Mouse (Mus musculus): ENCODE measurements around the gene Thap4. TPM values are rescaled to one million over a fixed set of nuclear protein-coding genes. Genes with fewer than 3 reads are reported as not detected.
"Not testable (repeated sequence)": the region's sequence is repeated elsewhere in the genome, so short reads cannot be mapped to it uniquely, and the experiment has no call there.

Thap4 gene
- polyA plus RNA-seq, 1 experiment from 2014 or later = 59.0 TPM

- H3K36me3 ChIP-seq = no peaks in the 10 kb centered on the region
- H3K9ac ChIP-seq = 0 out of 2 replicates have a peak overlapping the region, but pooled peaks have one; percentile 26
- no peaks in the 10 kb centered on the region for H3K9me3 ChIP-seq (replicated peaks)
- H3K4me3 ChIP-seq (replicated peaks) = peak overlapping the region; percentile 42
- peak overlapping the region; percentile 59 for H3K4me2 ChIP-seq (replicated peaks)
- 0 out of 2 replicates have a peak overlapping the region, but pooled peaks have one; percentile 36 for H3K27ac ChIP-seq (replicated peaks)
- 11% methylated on average over 17 of the region's 17 CpGs for WGBS
- peak; percentile 80 for ATAC-seq (ENCODE audit: insufficient number of reproducible peaks, low FRiP score, low TSS enrichment, low read depth)
- no peaks in the 10 kb centered on the region for H3K27me3 ChIP-seq
- H3K4me1 ChIP-seq = peaks cover 12% of the 10 kb centered on the region
Observed at GRCm38 (mm10) chr1:93668791-93669548, 85.7 kb downstream of the Thap4 start.

- Histone ChIP-seq H3K27ac (replicated peaks) (no peak overlapping the region), H3K9ac (no peak overlapping the region), H3K36me3 (no peaks in the 10 kb centered on the region), H3K4me1 (peaks cover 12% of the 10 kb centered on the region), H3K27me3 (no peaks in the 10 kb centered on the region), H3K4me2 (replicated peaks) (no peak overlapping the region), H3K9me3 (replicated peaks) (no peaks in the 10 kb centered on the region), H3K4me3 (replicated peaks) (no peak overlapping the region)
- ATAC-seq (ENCODE audit: insufficient number of reproducible peaks, low FRiP score, low TSS enrichment, low read depth) = no peak
- WGBS = 34% methylated on average over 13 of the region's 13 CpGs
Observed at GRCm38 (mm10) chr1:93667760-93668400, 86.8 kb downstream of the Thap4 start.

GRCm38 (mm10) chr1:93658559-93658958 lies 96.1 kb downstream of the Thap4 start, which contains the start of gene Stk25:
Gene Stk25, minus strand, starts transcription at chr1:93658659.
- not testable (repeated sequence) for H3K9me3 ChIP-seq (replicated peaks); H3K4me3 ChIP-seq (replicated peaks); H3K4me1 ChIP-seq; H3K27ac ChIP-seq (replicated peaks); H3K27me3 ChIP-seq; H3K4me2 ChIP-seq (replicated peaks); H3K9ac ChIP-seq; ATAC-seq (ENCODE audit: insufficient number of reproducible peaks, low FRiP score, low TSS enrichment, low read depth); H3K36me3 ChIP-seq

- Histone ChIP-seq H3K4me3 (replicated peaks) (no peak overlapping the region), H3K27me3 (no peaks in the 10 kb centered on the region), H3K27ac (replicated peaks) (no peak overlapping the region), H3K36me3 (no peaks in the 10 kb centered on the region), H3K4me2 (replicated peaks) (no peak overlapping the region), H3K9ac (no peak overlapping the region), H3K9me3 (replicated peaks) (no peaks in the 10 kb centered on the region), H3K4me1 (no peaks in the 10 kb centered on the region)
- WGBS = 68% methylated on average over 5 of the region's 5 CpGs
- no peak for ATAC-seq (ENCODE audit: insufficient number of reproducible peaks, low FRiP score, low TSS enrichment, low read depth)
Observed at GRCm38 (mm10) chr1:93657025-93657360, 97.7 kb downstream of the Thap4 start.

GRCm38 (mm10) chr1:93656325-93657024 lies 98.2 kb downstream of the Thap4 start:
- Histone ChIP-seq H3K9ac (no peak overlapping the region), H3K4me3 (replicated peaks) (no peak overlapping the region), H3K36me3 (no peaks in the 10 kb centered on the region), H3K4me2 (replicated peaks) (no peak overlapping the region), H3K9me3 (replicated peaks) (no peaks in the 10 kb centered on the region), H3K4me1 (no peaks in the 10 kb centered on the region), H3K27ac (replicated peaks) (no peak overlapping the region), H3K27me3 (no peaks in the 10 kb centered on the region)
- no peak for ATAC-seq (ENCODE audit: insufficient number of reproducible peaks, low FRiP score, low TSS enrichment, low read depth)
- 61% methylated on average over 7 of the region's 7 CpGs for WGBS

GRCm38 (mm10) chr1:93654798-93655197 lies 99.9 kb downstream of the Thap4 start:
- ATAC-seq (ENCODE audit: insufficient number of reproducible peaks, low FRiP score, low TSS enrichment, low read depth) = no peak
- H3K9me3 ChIP-seq (replicated peaks) = no peaks in the 10 kb centered on the region
- H3K9ac ChIP-seq = no peak overlapping the region
- no peak overlapping the region for H3K27ac ChIP-seq (replicated peaks)
- H3K4me2 ChIP-seq (replicated peaks) = no peak overlapping the region
- no peaks in the 10 kb centered on the region for H3K27me3 ChIP-seq
- H3K4me3 ChIP-seq (replicated peaks) = no peak overlapping the region
- H3K4me1 ChIP-seq = no peaks in the 10 kb centered on the region
- WGBS = 57% methylated on average over 2 of the region's 2 CpGs
- no peaks in the 10 kb centered on the region for H3K36me3 ChIP-seq

GRCm38 (mm10) chr1:93654275-93654674 lies 100.4 kb downstream of the Thap4 start:
- Histone ChIP-seq H3K4me1 (no peaks in the 10 kb centered on the region), H3K27me3 (no peaks in the 10 kb centered on the region), H3K9me3 (replicated peaks) (no peaks in the 10 kb centered on the region), H3K4me3 (replicated peaks) (no peak overlapping the region), H3K4me2 (replicated peaks) (no peak overlapping the region), H3K9ac (no peak overlapping the region), H3K27ac (replicated peaks) (no peak overlapping the region), H3K36me3 (no peaks in the 10 kb centered on the region)
- 49% methylated on average over 2 of the region's 2 CpGs for WGBS
- no peak for ATAC-seq (ENCODE audit: insufficient number of reproducible peaks, low FRiP score, low TSS enrichment, low read depth)

Other genes with a start within 250 kb of the Thap4 start
- 10.9 and 11.3 TPM in 2 replicates for gene Farp2, start 242.8 kb downstream of the Thap4 start, polyA plus RNA-seq (2015; fragmentation: Nextera tagmentation; extraction: Ambion mirVana)
- gene Stk25, start 96.2 kb downstream of the Thap4 start, polyA plus RNA-seq (2015; fragmentation: Nextera tagmentation; extraction: Ambion mirVana) = 185 and 200 TPM in 2 replicates
- 61.3 and 63.4 TPM in 2 replicates for gene Bok, start 69.2 kb downstream of the Thap4 start, polyA plus RNA-seq (2015; fragmentation: Nextera tagmentation; extraction: Ambion mirVana)
- 77.2 and 78.5 TPM in 2 replicates for gene Atg4b, start 3.4 kb downstream of the Thap4 start, polyA plus RNA-seq (2015; fragmentation: Nextera tagmentation; extraction: Ambion mirVana)
- 208 and 218 TPM in 2 replicates for gene Dtymk, start 47.1 kb upstream of the Thap4 start, polyA plus RNA-seq (2015; fragmentation: Nextera tagmentation; extraction: Ambion mirVana)
- 13.9 and 14.9 TPM in 2 replicates for gene Ing5, start 49.1 kb upstream of the Thap4 start, polyA plus RNA-seq (2015; fragmentation: Nextera tagmentation; extraction: Ambion mirVana)
- 18.5 and 18.8 TPM in 2 replicates for gene D2hgdh, start 70.0 kb upstream of the Thap4 start, polyA plus RNA-seq (2015; fragmentation: Nextera tagmentation; extraction: Ambion mirVana)
- 0.18 and 0.92 TPM in 2 replicates for gene Gal3st2, start 106.4 kb upstream of the Thap4 start, polyA plus RNA-seq (2015; fragmentation: Nextera tagmentation; extraction: Ambion mirVana)
- gene Gal3st2b, start 163.4 kb upstream of the Thap4 start, polyA plus RNA-seq (2015; fragmentation: Nextera tagmentation; extraction: Ambion mirVana) = 0.12 and 0.29 TPM in 2 replicates
- gene Gal3st2c, start 235.6 kb upstream of the Thap4 start, polyA plus RNA-seq (2015; fragmentation: Nextera tagmentation; extraction: Ambion mirVana) = not detected in 2 replicates